Mouse (Mus musculus): ENCODE data around the gene Cyp26a1. TPM values are rescaled to one million over a fixed set of nuclear protein-coding genes. Genes with fewer than 3 reads are reported as not detected.

The Cyp26a1 gene
- polyA plus RNA-seq (2015; fragmentation: Nextera tagmentation; extraction: Ambion mirVana) = 2.2 and 3.2 TPM in 2 replicates

DNA sequence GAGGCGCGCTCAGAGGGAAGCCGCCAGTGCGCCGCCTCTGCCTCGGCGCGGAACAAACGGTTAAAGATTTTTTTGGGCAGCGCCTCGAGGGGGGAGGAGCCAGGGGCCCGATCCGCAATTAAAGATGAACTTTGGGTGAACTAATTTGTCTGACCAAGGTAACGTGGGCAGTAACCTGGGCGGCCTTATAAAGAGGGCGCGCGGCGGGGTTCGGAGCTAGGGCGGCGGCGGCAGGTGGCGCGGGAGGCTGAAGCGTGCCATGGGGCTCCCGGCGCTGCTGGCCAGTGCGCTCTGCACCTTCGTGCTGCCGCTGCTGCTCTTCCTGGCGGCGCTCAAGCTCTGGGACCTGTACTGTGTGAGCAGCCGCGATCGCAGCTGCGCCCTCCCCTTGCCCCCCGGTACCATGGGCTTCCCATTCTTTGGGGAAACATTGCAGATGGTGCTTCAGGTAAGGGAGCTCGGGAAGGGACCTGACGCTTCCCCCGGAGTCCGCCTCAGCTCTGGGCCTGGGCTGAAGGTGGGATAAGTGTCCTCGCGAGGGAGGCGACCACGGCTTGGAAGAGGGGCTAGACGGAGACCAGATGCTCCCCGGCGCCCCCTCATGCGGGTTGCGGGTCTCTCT is at the start of gene Cyp26a1:
Gene Cyp26a1 (plus strand): TSS at position 148 of the 622 bp plus-strand sequence.
- peak within 1 kb of the TSS; percentile 14; the same call in 1 of the 2 replicates for H3K9ac ChIP-seq
- no peak within 1 kb of the TSS for H3K27ac ChIP-seq
- H3K9me3 ChIP-seq (replicated peaks) = no peaks in the 10 kb centered on the region
- ATAC-seq (replicated peaks; ENCODE audit: low FRiP score) = 0 out of 2 replicates have a peak, but pooled peaks have one; percentile 16
- peak within 1 kb of the TSS; percentile 78 for H3K4me2 ChIP-seq
- H3K4me1 ChIP-seq = peaks cover 47% of the 10 kb centered on the region
- WGBS = under 1% methylated on average over 51 of the region's 51 CpGs
- no peaks in the 10 kb centered on the region for H3K36me3 ChIP-seq
- peak within 1 kb of the TSS; percentile 43 for H3K4me3 ChIP-seq (replicated peaks)
- peaks cover 99% of the 10 kb centered on the region for H3K27me3 ChIP-seq

GRCm38 (mm10) chr19:37647994-37648393 is 49.6 kb upstream of the Cyp26a1 start:
- Histone ChIP-seq H3K4me2 (no peak overlapping the region), H3K36me3 (no peaks in the 10 kb centered on the region), H3K4me1 (no peaks in the 10 kb centered on the region), H3K9me3 (replicated peaks) (no peaks in the 10 kb centered on the region), H3K27me3 (no peaks in the 10 kb centered on the region), H3K9ac (no peak overlapping the region), H3K27ac (no peak overlapping the region), H3K4me3 (replicated peaks) (no peak overlapping the region)
- no peak for ATAC-seq (replicated peaks; ENCODE audit: low FRiP score)
- WGBS = 39% methylated on average over 2 of the region's 2 CpGs

DNA sequence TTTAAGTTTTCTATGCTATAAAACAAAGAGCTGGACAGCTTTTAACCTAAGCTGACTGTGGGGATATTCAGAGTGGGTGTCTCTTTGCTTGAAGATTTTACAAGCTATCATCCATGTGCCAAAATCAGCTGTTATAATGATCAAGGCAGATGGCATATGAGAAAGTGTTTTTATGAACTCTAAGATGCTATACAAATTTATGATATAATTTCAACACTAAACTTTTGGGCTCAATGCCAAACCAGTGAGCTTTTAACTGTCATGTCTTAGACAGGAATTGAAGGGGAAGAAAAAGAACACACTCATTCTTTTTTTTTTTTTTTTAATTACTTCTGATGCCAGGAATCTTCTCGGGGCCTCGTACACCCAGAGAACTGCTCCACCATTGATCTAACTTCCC is 47.1 kb upstream of the Cyp26a1 start:
- no peaks in the 10 kb centered on the region for H3K27me3 ChIP-seq
- H3K4me1 ChIP-seq = no peaks in the 10 kb centered on the region
- no peak overlapping the region for H3K4me2 ChIP-seq
- H3K9me3 ChIP-seq (replicated peaks) = no peaks in the 10 kb centered on the region
- H3K36me3 ChIP-seq = no peaks in the 10 kb centered on the region
- H3K4me3 ChIP-seq (replicated peaks) = no peak overlapping the region
- no peak overlapping the region for H3K9ac ChIP-seq
- H3K27ac ChIP-seq = no peak overlapping the region
- ATAC-seq (replicated peaks; ENCODE audit: low FRiP score) = no peak
- WGBS = 67% methylated on average over 2 of the region's 2 CpGs

DNA sequence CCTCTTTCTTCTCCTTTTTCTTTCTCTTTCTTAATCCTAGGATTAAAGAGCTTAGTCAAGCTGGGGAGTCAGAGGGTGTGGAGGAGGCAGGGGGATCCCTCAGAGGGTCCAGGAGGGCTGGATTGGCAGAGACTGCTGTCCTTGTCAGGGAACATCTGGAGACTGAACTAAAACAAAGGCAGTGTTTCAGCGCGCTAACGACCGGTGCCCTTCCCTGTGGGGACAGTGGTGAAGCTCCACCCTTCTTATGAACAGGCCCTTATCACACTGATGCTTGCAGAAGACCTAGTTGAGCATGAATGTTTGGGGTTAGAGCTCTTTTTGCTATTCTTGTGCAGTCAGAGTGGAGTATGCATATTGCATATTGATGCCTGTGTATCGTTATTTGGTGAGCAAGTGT is 43.6 kb upstream of the Cyp26a1 start:
- Histone ChIP-seq H3K27ac (no peak overlapping the region), H3K9ac (no peak overlapping the region), H3K4me2 (no peak overlapping the region), H3K4me3 (replicated peaks) (no peak overlapping the region), H3K36me3 (no peaks in the 10 kb centered on the region), H3K27me3 (no peaks in the 10 kb centered on the region), H3K9me3 (replicated peaks) (no peaks in the 10 kb centered on the region), H3K4me1 (no peaks in the 10 kb centered on the region)
- 66% methylated on average over 5 of the region's 5 CpGs for WGBS
- ATAC-seq (replicated peaks; ENCODE audit: low FRiP score) = no peak

DNA sequence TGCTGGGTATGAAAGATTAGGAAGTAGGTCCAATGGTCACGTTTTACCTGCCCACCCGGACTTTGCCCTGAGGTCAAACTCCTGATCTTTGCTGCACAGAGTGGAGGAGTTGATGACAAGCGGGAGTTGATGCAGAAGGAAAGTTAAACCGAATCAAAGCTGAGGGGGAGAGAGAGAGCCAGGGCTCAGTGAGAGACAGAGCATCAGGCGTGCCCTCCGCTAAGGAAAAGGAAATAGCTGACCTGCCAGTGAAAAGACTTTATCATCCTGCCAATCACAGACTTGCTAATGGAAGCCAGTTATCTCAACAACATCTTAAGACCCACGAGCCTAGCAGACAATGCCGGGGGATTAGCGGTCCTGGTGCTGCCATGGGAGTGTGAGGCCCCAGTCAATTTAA is 41.2 kb upstream of the Cyp26a1 start:
- no peaks in the 10 kb centered on the region for H3K4me1 ChIP-seq
- no peak for ATAC-seq (replicated peaks; ENCODE audit: low FRiP score)
- no peaks in the 10 kb centered on the region for H3K9me3 ChIP-seq (replicated peaks)
- H3K4me2 ChIP-seq = no peak overlapping the region
- H3K27me3 ChIP-seq = no peaks in the 10 kb centered on the region
- H3K27ac ChIP-seq = no peak overlapping the region
- no peak overlapping the region for H3K4me3 ChIP-seq (replicated peaks)
- no peak overlapping the region for H3K9ac ChIP-seq
- WGBS = 13% methylated on average over 9 of the region's 9 CpGs
- H3K36me3 ChIP-seq = no peaks in the 10 kb centered on the region

DNA sequence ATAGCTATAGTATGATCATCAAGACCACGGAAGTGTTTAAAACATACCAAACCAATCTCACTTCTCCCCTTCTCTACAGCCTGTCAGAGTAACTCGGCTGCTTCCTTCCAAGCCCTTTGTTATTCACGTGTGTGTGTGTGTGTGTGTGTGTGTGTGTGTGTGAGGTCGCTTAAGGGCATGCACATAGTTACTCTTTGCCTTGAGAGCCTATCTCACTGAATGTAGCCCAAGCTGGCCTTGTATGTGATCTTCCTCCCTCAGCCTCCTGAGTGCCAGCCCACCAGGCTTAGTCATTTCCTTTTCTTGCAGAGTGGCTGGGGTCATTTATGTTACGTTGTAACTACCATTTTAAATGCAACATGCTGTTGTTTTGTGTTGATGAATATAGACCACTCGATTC is 32.3 kb upstream of the Cyp26a1 start:
- Histone ChIP-seq H3K36me3 (no peaks in the 10 kb centered on the region), H3K4me2 (no peak overlapping the region), H3K27me3 (no peaks in the 10 kb centered on the region), H3K27ac (no peak overlapping the region), H3K4me1 (no peaks in the 10 kb centered on the region), H3K4me3 (replicated peaks) (no peak overlapping the region), H3K9ac (no peak overlapping the region), H3K9me3 (replicated peaks) (no peaks in the 10 kb centered on the region)
- 79% methylated on average over 6 of the region's 6 CpGs for WGBS
- ATAC-seq (replicated peaks; ENCODE audit: low FRiP score) = no peak

GRCm38 (mm10) chr19:37667855-37668594 is 29.6 kb upstream of the Cyp26a1 start:
- H3K9me3 ChIP-seq (replicated peaks) = no peaks in the 10 kb centered on the region
- H3K27me3 ChIP-seq = no peaks in the 10 kb centered on the region
- no peaks in the 10 kb centered on the region for H3K4me1 ChIP-seq
- H3K27ac ChIP-seq = no peak overlapping the region
- no peak overlapping the region for H3K4me3 ChIP-seq (replicated peaks)
- no peak overlapping the region for H3K4me2 ChIP-seq
- no peak overlapping the region for H3K9ac ChIP-seq
- 73% methylated on average over 13 of the region's 13 CpGs for WGBS
- H3K36me3 ChIP-seq = no peaks in the 10 kb centered on the region
- ATAC-seq (replicated peaks; ENCODE audit: low FRiP score) = no peak

DNA sequence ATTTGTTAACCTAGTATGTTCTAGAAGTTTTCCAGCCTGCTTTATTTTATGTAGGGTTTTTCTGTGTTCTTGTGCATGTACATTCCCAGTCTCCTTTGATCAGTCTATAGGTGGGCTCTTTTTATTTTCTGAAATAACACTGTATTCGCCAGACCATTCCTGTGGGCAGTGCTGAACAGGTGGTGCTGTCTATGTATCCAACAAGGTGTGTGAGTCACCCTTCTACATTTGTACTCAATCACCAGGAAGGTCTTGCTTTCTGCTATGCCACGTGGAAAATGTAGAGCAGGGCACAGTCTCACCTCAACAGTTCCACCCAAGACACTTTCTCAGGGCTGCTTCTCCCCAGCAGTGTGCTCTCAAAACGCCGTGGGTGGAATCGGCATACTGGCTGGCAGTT is 28.9 kb upstream of the Cyp26a1 start:
- no peaks in the 10 kb centered on the region for H3K27me3 ChIP-seq
- H3K9ac ChIP-seq = no peak overlapping the region
- no peak overlapping the region for H3K27ac ChIP-seq
- H3K4me1 ChIP-seq = no peaks in the 10 kb centered on the region
- no peaks in the 10 kb centered on the region for H3K9me3 ChIP-seq (replicated peaks)
- H3K4me3 ChIP-seq (replicated peaks) = no peak overlapping the region
- WGBS = 88% methylated on average over 5 of the region's 5 CpGs
- no peak overlapping the region for H3K4me2 ChIP-seq
- ATAC-seq (replicated peaks; ENCODE audit: low FRiP score) = no peak
- H3K36me3 ChIP-seq = no peaks in the 10 kb centered on the region

DNA sequence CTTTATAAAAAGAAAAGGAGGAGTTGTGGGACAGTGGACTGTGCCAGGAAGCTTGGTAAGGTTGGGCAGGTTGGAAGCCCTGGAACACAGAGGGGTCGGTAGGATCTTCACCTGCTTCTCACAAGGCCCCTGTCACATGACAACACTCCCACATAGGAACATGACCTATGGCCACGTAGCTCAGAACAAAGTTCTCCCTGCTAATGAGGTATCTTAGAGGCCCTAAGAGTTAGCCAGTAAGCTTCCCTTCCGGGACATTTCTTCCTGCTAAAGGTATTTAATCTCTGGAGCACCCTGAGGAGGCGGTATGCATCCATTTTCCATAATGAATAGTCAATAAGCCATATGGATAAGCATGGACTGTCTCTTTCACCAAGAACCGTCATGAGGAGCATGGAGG is 28.1 kb upstream of the Cyp26a1 start:
- Histone ChIP-seq H3K9me3 (replicated peaks) (no peaks in the 10 kb centered on the region), H3K9ac (no peak overlapping the region), H3K4me2 (no peak overlapping the region), H3K27me3 (no peaks in the 10 kb centered on the region), H3K4me1 (no peaks in the 10 kb centered on the region), H3K4me3 (replicated peaks) (no peak overlapping the region), H3K27ac (no peak overlapping the region), H3K36me3 (no peaks in the 10 kb centered on the region)
- 86% methylated on average over 5 of the region's 5 CpGs for WGBS
- no peak for ATAC-seq (replicated peaks; ENCODE audit: low FRiP score)

- Histone ChIP-seq H3K4me1 (no peaks in the 10 kb centered on the region), H3K36me3 (no peaks in the 10 kb centered on the region), H3K27me3 (no peaks in the 10 kb centered on the region), H3K4me3 (replicated peaks) (no peak overlapping the region), H3K9me3 (replicated peaks) (no peaks in the 10 kb centered on the region), H3K27ac (no peak overlapping the region), H3K4me2 (no peak overlapping the region), H3K9ac (no peak overlapping the region)
- 55% methylated on average over 12 of the region's 12 CpGs for WGBS
- no peak for ATAC-seq (replicated peaks; ENCODE audit: low FRiP score)
Measured at GRCm38 (mm10) chr19:37673393-37673792, 24.2 kb upstream of the Cyp26a1 start.

- peaks cover 96% of the 10 kb centered on the region for H3K27me3 ChIP-seq
- H3K9me3 ChIP-seq (replicated peaks) = no peaks in the 10 kb centered on the region
- no peak for ATAC-seq (replicated peaks; ENCODE audit: low FRiP score)
- H3K4me3 ChIP-seq (replicated peaks) = no peak within 1 kb of the TSS
- WGBS = 14% methylated on average over 6 of the region's 6 CpGs
- H3K9ac ChIP-seq = no peak within 1 kb of the TSS
- H3K27ac ChIP-seq = no peak within 1 kb of the TSS
- H3K4me1 ChIP-seq = peaks cover 30% of the 10 kb centered on the region
- peak within 1 kb of the TSS; percentile 30 for H3K4me2 ChIP-seq
- 0 out of 2 replicates have a peak, but pooled peaks cover 3% of the 10 kb centered on the region for H3K36me3 ChIP-seq
Measured at GRCm38 (mm10) chr19:37685281-37685680, 12.3 kb upstream of the Cyp26a1 start, which contains the start of gene Cyp26c1. Gene Cyp26c1, plus strand, starts transcription at chr19:37685581.

DNA sequence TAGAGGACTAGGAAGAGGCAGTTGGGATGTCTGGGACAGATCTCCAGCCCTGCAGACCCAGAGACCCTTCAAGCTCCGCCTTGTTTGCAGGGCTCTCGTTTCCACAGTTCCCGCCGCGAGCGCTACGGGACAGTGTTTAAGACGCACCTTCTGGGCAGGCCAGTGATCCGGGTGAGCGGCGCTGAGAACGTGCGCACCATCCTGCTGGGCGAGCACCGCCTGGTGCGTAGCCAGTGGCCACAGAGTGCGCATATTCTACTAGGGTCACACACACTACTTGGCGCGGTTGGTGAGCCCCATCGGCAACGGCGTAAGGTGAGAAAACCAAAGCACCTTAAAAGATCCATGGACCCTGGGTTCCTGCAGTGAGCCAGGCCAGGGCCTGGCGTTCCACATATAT is 11.3 kb upstream of the Cyp26a1 start:
- H3K4me1 ChIP-seq = peaks cover 35% of the 10 kb centered on the region
- 0 out of 2 replicates have a peak, but pooled peaks cover 3% of the 10 kb centered on the region for H3K36me3 ChIP-seq
- H3K9ac ChIP-seq = no peak overlapping the region
- no peak for ATAC-seq (replicated peaks; ENCODE audit: low FRiP score)
- peak overlapping the region; percentile 30 for H3K4me2 ChIP-seq
- 3% methylated on average over 23 of the region's 23 CpGs for WGBS
- peaks cover 97% of the 10 kb centered on the region for H3K27me3 ChIP-seq
- H3K9me3 ChIP-seq (replicated peaks) = no peaks in the 10 kb centered on the region
- H3K4me3 ChIP-seq (replicated peaks) = no peak overlapping the region
- H3K27ac ChIP-seq = no peak overlapping the region
